Mouse (Mus musculus) T-cell, adult 2 months (primary cell): ENCODE data around the gene Spo11.

Source experiments
- DNase-seq: peaks from one replicate; pipeline ENCODE4 v3.0.0; 2022; ENCODE audit warnings: low spot score

The Spo11 gene

DNA sequence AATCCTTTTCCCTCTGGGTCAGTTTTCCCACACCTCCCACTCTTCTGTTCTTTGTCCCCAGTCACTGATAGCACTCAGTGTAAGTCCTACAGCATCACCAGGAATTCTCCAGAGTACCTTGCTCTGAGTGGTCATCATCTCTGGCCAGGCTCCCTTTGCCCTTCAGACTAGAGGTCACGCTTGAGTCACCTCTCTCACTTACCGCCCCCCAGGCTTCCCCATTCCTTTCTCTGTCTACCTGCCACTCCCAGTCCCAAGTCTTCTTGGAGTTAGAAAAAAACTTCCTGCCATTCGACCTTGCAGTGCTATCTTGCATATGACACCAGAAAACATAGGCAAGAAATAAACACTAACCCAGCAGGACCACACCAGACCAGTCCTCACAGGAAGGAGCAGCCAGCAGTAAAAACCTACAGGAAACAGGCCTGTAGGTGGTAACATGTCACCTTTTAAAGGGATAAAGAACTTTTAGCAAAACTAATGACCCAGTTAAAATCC, 32.8 kb downstream of the Spo11 start:
- no peak for DNase-seq

GRCm38 (mm10) chr2:173011440-173011839, 33.9 kb downstream of the Spo11 start:
- DNase-seq = no peak

- DNase-seq = no peak
Measured at GRCm38 (mm10) chr2:173014741-173015287, 37.3 kb downstream of the Spo11 start.

DNA sequence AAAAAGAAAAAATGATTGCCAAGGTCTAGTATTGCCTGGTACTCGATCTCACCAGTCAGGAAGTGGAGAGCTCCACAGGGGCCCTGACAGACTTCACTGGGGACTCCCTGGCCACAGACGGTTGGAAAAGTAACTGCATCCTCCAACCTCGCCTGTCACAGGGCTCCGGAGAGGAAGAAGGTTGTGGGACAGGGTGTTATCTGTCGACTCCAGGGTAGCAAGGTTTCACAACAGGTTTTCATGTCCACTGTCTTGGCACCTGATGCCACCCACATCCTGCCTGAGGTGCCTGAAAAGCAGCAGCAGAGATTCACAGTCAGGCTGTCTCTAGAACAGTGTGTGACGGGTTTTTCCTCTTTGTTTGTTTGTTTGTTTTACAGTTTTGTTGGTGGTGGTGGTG, 40.4 kb downstream of the Spo11 start:
- DNase-seq = peak; percentile 89

GRCm38 (mm10) chr2:173018618-173019017, 41.1 kb downstream of the Spo11 start:
- no peak for DNase-seq

- DNase-seq = peak; percentile 75
Measured at GRCm38 (mm10) chr2:173019322-173019721, 41.8 kb downstream of the Spo11 start.

DNA sequence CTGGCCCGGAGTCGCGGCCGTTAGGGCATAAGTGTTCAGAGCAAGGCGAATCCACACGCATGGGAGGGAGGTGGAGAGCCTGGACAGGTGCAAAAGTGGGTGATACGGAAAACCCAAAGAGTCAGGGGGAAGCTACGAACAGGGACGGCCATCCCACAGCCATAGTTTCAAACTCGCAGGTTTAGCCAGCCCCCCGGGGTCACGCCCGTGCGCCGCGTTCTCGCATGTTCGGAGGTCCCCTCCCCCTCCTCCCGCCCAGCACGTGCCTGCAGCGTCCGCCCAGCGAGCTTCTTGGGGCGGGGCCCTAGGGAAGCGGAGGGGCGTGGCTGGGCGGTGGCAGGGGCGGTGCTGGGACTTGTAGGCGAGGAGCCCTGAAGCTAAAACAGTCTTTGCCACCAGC, 42.3 kb downstream of the Spo11 start:
- peak; percentile 92 for DNase-seq

DNA sequence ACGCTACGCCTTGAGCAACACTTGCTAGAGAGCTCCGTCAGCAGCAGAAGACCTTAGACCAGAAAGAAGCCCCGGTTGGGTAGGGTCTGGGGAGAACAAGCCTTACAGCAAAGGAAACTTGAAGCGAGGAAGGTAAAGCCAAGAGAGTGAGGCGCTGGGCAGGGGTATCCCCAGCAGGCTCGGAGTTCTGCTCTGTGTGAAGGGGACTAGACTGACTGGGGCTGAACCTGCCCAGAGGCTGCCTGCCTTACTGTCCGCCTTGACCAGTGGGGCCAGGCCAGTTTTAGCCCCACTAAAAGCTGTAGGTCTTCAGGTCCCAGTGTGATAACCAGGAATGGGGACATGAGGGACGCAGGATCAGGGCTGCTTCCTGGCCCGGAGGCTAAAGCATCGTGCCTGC, 42.9 kb downstream of the Spo11 start, which contains the start of gene Rbm38:
TSS of gene Rbm38 (plus strand) at position 69 of the 400 bp plus-strand sequence.
- no peak for DNase-seq

DNA sequence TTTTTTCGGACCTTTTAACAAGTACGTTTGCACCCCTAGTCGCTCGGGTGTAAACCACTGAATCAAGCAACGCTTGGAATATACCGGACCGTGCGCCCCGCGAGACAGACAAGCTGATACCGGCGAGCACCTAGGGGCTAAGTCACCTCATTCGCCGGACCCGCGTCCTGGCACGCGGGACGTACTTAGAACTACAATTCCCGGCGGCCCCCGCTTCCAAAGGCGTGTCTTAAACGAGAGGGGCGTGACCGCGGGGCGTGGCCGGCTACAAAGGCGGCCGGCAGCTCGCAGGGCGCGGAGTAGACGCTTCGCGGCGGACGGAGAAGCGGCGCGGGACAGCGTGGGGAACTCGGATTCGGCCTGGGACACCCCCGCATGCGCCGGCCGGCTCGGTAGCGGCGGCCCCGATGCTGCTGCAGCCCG, 44.1 kb downstream of the Spo11 start:
- DNase-seq = peak; percentile 90

GRCm38 (mm10) chr2:173022056-173022681, 44.7 kb downstream of the Spo11 start:
- peak; percentile 41 for DNase-seq

DNA sequence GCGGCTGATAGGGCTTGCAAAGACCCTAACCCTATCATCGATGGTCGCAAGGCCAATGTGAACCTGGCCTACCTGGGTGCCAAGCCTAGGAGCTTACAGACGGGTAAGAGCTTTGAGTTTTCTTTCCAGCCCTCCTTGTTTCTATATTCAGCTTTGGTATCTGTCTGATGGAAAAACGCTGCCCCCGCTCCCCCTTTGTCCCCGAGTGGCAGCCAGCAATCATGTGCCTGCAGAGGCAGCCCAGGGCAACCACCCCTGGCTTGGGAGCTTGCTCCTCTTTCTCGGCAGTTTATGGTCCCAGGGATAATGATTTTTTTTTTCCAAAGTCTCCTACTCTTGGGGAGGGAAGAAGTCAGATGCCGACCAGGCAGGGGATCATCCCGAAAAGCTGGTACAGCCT, 45.3 kb downstream of the Spo11 start:
- no peak for DNase-seq

GRCm38 (mm10) chr2:173023371-173023851, 45.9 kb downstream of the Spo11 start:
- peak; percentile 86 for DNase-seq

DNA sequence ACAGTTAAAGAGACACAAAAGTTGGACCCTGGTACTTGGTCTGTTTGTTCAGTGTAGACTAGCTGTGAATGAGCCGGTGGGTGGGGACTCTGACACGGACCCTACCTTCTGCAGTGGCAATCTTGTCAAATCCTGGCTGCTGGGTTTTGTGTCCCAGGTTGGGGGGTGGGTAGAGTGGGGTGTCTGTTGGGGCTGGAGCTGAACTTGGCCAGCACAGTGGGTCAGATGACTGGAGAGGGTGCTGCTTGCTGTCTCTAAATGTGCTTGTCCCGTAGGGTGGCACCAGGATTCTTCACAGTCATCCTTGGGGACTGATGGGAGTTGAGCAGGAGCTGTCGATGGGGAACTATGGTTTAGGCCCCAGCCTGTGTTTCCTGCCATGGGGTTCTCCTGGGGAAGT, 46.5 kb downstream of the Spo11 start:
- no peak for DNase-seq

DNA sequence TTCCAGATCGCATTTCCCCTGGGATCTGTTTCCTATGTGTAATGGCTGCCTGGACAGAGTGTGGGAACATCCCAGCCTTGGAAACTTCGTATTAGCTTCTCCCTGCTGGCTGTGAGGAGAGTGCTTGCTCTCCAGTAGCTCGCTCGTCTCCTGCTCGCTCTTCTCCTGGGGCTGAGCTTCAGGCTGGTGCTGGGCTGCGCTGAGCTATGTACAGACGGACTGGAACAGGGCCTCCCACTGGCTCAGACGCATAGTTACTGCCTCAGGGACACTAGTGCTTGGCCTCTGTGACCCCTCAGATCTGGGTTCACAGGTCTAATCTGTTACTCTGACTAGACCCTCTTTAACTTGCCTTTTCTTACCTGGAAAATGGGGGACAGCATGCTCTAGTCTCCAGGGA, 46.9 kb downstream of the Spo11 start:
- no peak for DNase-seq

DNA sequence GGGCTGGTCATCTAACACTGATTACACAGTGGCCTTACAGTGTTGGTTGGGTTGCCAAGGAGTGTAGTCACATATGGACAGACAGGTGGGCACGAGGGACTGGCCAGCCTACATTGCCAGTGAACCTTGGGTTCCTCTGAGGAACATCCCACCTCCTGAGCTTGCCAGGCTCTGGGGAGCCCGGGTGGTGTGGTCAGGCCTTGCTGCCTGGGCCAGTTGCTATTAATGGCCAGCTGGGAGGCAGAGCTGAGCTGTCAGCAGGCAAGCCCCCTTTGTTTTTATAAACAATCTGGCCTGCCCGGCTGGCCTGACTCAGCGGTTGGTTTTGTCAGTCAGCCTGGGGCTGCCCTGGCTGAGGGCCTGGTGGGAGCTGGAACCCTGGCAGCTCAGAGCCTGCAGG, 47.4 kb downstream of the Spo11 start:
- no peak for DNase-seq

DNA sequence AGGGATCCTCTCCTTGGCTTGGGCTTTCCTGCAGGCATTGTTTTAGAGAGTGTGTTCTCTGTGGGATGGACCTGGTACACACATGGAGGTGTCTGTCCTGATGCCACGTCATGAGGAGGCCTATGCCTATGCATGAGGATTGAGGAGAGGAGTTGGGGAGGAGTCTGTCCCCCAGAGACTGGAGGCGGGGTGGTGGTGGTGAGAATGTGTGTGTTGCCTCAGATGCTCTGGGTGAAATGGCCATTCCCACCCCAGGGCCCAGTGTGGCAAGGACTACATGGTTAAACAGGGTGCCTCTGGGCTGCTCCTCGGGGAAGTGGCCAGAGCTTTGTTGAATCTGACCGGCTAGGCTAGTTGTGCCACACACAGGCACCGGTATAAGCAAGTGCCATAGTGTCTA, 48.8 kb downstream of the Spo11 start:
- DNase-seq = no peak

DNA sequence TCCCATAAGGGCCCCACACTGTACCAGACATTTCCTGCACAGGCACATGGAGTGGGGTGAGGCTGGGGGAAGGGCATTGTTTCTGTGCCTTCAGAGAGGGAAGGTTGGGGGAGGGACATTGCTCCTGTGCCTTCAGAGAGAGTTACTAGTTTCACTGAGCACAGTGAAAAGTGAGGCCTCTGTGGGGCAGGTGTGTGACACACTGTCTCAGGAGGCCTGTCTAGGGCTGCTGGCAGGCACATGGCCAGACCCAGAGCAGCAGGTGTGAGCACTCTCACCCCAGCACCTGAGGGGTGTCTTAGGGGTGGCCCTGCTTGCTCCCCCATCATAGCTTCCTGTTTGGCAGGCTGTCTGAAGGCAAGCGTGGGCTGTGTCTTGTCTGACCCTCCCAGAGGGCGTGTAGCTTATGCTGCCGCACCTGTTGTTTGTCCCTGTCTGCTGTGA, 49.2 kb downstream of the Spo11 start:
- peak; percentile 84 for DNase-seq

- no peak for DNase-seq
Measured at GRCm38 (mm10) chr2:173027169-173027823, 49.8 kb downstream of the Spo11 start.

- DNase-seq = no peak
Measured at GRCm38 (mm10) chr2:173027824-173028495, 50.5 kb downstream of the Spo11 start.

- DNase-seq = no peak
Measured at GRCm38 (mm10) chr2:173028508-173029031, 51.1 kb downstream of the Spo11 start.

GRCm38 (mm10) chr2:173030591-173031338, 53.3 kb downstream of the Spo11 start:
- DNase-seq = peak; percentile 35

DNA sequence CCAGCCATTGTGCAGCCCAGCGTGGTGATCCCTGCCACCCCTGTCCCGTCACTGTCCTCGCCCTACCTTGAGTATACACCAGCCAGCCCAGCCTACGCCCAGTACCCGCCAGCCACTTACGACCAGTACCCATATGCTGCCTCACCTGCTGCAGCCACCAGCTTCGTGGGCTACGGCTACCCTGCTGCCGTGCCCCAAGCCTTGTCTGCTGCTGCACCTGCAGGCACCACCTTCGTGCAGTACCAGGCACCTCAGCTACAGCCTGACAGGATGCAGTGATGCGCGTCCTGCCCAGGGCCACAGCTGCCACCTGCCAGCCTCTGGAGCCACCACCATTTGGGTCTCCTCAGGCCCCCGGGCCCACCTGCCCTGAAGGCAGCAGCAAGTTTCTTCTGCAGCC, 56.0 kb downstream of the Spo11 start:
- DNase-seq = peak; percentile 31
